Mouse (Mus musculus) stomach, embryonic 14.5 days (tissue): ENCODE results near the gene Crip2. TPM values are rescaled to one million over a fixed set of nuclear protein-coding genes. Genes with fewer than 3 reads are reported as not detected.

Experiments used
- ATAC-seq: fragments of 200-750 bp; cut with Nextera tagmentation; 2 replicates; pipeline ENCODE4 v1.8.0; 2017; ENCODE audit warnings: low read depth, moderate TSS enrichment; ENCODE audit not compliant: insufficient number of reproducible peaks, insufficient read depth, low FRiP score
- H3K27ac ChIP-seq: fragments of 300-500 bp; sonication (generic); 2 replicates; pipeline ENCODE4 v1.5.1; 2014; ENCODE audit warnings: mild to moderate bottlenecking, low read length, moderate library complexity, mixed read lengths
- H3K27me3 ChIP-seq: fragments of 300-500 bp; sonication (generic); 2 replicates; pipeline ENCODE4 v1.6.1; 2014; ENCODE audit warnings: low read length, control low read depth, mixed read lengths; ENCODE audit not compliant: control insufficient read depth, insufficient read depth
- H3K36me3 ChIP-seq: fragments of 300-500 bp; sonication (generic); 2 replicates; pipeline ENCODE4 v1.6.1; 2014; ENCODE audit warnings: mild to moderate bottlenecking, control low read depth, low read length, moderate library complexity, mixed read lengths; ENCODE audit not compliant: control insufficient read depth, insufficient read depth
- H3K4me1 ChIP-seq: fragments of 300-500 bp; sonication (generic); 2 replicates; pipeline ENCODE4 v1.6.1; 2014; ENCODE audit warnings: low read length, control low read depth, mixed read lengths; ENCODE audit not compliant: control insufficient read depth, insufficient read depth
- H3K4me2 ChIP-seq: fragments of 300-500 bp; sonication (generic); replicated peaks from 2 replicates; pipeline ENCODE4 v1.6.1; 2014; ENCODE audit warnings: low read depth, low read length, control low read depth
- H3K4me3 ChIP-seq: fragments of 300-500 bp; sonication (generic); 2 replicates; pipeline ENCODE4 v1.5.1; 2014; ENCODE audit warnings: low read depth, low read length, control low read depth
- H3K9ac ChIP-seq: fragments of 300-500 bp; sonication (generic); replicated peaks from 2 replicates; pipeline ENCODE4 v1.6.1; 2014; ENCODE audit warnings: low read depth, mild to moderate bottlenecking, control low read depth, low read length, moderate library complexity, mixed read lengths
- H3K9me3 ChIP-seq: fragments of 300-500 bp; sonication (generic); 2 replicates; pipeline ENCODE4 v1.6.1; 2016; ENCODE audit warnings: low read depth, low read length, control low read depth; ENCODE audit not compliant: control insufficient read depth
- WGBS: fragments of 180-500 bp; shearing (Covaris S2); extraction: QIAGEN DNeasy Blood & Tissue Kit; methylation state at CpG from one replicate; pipeline ENCODE4 v1.1.7; 2014; 5-methylcytosine and 5-hydroxymethylcytosine counted together
- polyA plus RNA-seq: library from polyadenylated mRNA; unstranded; fragments of >200 nt; fragmentation: Nextera tagmentation; extraction: Ambion mirVana; gene quantifications from 2 replicates; pipeline ENCODE4 v1.2.1, GENCODE M21; 2014

Gene Crip2
- polyA plus RNA-seq, 1 experiment from 2014 or later, result 124 TPM

DNA sequence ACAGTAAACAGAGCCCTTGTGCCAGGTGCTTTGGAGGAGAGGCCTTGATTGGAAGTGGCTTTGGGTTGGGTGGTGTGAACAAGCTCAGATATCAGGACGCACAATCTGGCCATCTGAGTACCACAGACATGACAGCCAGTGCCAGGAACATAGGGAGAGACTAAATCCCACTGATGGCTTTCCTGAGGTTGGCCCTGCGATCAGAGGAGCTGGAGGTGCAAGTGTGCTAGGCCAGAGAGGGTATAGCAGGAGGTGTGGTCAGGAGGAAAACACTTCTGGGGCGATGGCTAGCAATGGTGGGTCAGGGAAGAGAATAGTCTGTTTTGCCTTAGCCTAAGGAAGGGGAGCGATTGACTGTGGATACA lies 47.0 kb downstream of the Crip2 start:
- no peak for ATAC-seq
- Histone ChIP-seq H3K36me3 (no peaks in the 10 kb centered on the region; the same call in 1 of the 2 replicates), H3K4me3 (peak overlapping the region; percentile 26; the same call in 1 of the 2 replicates), H3K27ac (no peak overlapping the region), H3K27me3 (peaks cover 5% of the 10 kb centered on the region; the same call in 1 of the 2 replicates), H3K9ac (no peak overlapping the region), H3K4me1 (peaks cover 13% of the 10 kb centered on the region; the same call in 1 of the 2 replicates), H3K4me2 (peak overlapping the region; percentile 84), H3K9me3 (no peaks in the 10 kb centered on the region)
- 59% methylated on average over 4 of the region's 4 CpGs for WGBS

- no peak overlapping the region for H3K9ac ChIP-seq
Observed at GRCm38 (mm10) chr12:113187584-113188295, 47.7 kb downstream of the Crip2 start.

DNA sequence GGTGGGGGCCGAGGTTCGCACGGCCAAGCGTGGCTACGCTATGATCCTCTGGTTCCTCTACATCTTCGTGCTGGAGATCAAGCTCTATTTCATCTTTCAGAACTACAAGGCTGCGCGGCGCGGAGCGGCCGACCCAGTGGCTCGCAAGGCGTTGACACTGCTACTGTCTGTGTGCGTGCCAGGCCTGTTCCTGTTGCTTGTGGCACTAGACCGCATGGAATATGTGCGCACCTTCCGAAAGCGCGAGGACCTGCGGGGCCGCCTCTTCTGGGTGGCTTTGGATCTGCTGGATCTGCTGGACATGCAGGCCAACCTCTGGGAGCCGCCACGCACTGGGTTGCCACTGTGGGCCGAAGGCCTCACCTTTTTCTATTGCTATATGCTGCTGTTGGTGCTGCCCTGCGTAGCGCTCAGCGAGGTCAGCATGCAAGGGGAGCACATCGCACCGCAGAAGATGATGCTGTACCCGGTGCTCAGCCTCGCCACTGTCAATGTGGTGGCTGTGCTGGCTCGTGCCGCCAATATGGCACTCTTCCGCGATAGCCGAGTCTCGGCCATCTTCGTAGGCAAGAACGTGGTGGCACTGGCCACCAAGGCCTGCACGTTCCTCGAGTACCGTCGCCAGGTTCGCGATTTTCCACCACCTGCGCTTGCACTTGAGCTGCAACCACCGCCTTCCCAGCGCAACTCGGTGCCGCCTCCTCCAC lies 48.5 kb downstream of the Crip2 start:
- H3K9ac ChIP-seq, result no peak overlapping the region
- H3K27me3 ChIP-seq, result peaks cover 5% of the 10 kb centered on the region; the same call in 1 of the 2 replicates
- no peak overlapping the region for H3K4me3 ChIP-seq

More at GRCm38 (mm10) chr12:113187584-113188295, 47.7 kb downstream of the Crip2 start:
- Histone ChIP-seq H3K36me3 (no peaks in the 10 kb centered on the region; the same call in 1 of the 2 replicates), H3K27ac (no peak overlapping the region), H3K4me1 (peaks cover 13% of the 10 kb centered on the region; the same call in 1 of the 2 replicates), H3K4me3 (peak overlapping the region; percentile 26), H3K27me3 (peaks cover 5% of the 10 kb centered on the region; the same call in 1 of the 2 replicates), H3K4me2 (peak overlapping the region; percentile 84), H3K9me3 (no peaks in the 10 kb centered on the region)
- peak; percentile 57 for ATAC-seq
- 4% methylated on average over 55 of the region's 56 CpGs for WGBS

DNA sequence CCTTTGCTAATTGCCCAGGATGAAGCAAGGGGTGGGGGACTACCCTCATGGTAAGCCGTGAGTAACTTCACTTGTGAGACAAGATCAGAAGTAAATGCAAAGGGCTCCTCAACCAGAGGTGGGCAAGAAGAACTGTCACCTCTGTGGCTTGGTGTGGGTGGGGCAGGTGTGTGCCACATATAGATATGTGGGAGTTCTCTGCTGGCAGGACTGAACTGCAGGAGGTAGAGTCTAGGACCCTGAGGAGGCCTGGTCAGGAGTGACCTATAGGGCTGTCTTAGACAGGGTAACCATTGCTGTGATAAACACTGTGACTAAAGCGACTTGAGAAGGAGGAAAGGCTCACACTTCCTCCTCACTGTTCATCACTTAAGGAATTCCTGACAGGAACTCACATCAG lies 53.4 kb downstream of the Crip2 start:
- H3K9me3 ChIP-seq, result no peaks in the 10 kb centered on the region
- WGBS, result 50% methylated on average over 2 of the region's 2 CpGs
- no peaks in the 10 kb centered on the region; the same call in 1 of the 2 replicates for H3K36me3 ChIP-seq
- H3K27me3 ChIP-seq, result no peaks in the 10 kb centered on the region
- ATAC-seq, result no peak
- no peak overlapping the region for H3K4me3 ChIP-seq
- H3K9ac ChIP-seq, result no peak overlapping the region
- no peaks in the 10 kb centered on the region for H3K4me1 ChIP-seq
- no peak overlapping the region for H3K4me2 ChIP-seq
- no peak overlapping the region for H3K27ac ChIP-seq

More for the DNA sequence above, 48.5 kb downstream of the Crip2 start:
- H3K4me1 ChIP-seq, result peaks cover 13% of the 10 kb centered on the region; the same call in 1 of the 2 replicates
- ATAC-seq, result no peak
- H3K4me2 ChIP-seq, result peak overlapping the region; percentile 84
- H3K36me3 ChIP-seq, result no peaks in the 10 kb centered on the region; the same call in 1 of the 2 replicates
- no peaks in the 10 kb centered on the region for H3K9me3 ChIP-seq
- WGBS, result 85% methylated on average over 51 of the region's 51 CpGs
- no peak overlapping the region for H3K27ac ChIP-seq

Other genes with a start within 250 kb of the Crip2 start
- 8.4 and 8.5 TPM in 2 replicates for gene Jag2, start 210.5 kb upstream of the Crip2 start, polyA plus RNA-seq
- gene Nudt14, start 198.1 kb upstream of the Crip2 start, polyA plus RNA-seq, result 105 and 125 TPM in 2 replicates
- gene Btbd6, start 163.8 kb upstream of the Crip2 start, polyA plus RNA-seq, result 22.5 and 27.0 TPM in 2 replicates
- gene Brf1, start 139.5 kb upstream of the Crip2 start, polyA plus RNA-seq, result 70.3 and 71.5 TPM in 2 replicates
- gene Pacs2, start 125.7 kb upstream of the Crip2 start, polyA plus RNA-seq, result 16.5 and 17.1 TPM in 2 replicates
- gene Tex22, start 65.7 kb upstream of the Crip2 start, polyA plus RNA-seq, result not detected in 2 replicates
- 18.7 and 21.8 TPM in 2 replicates for gene Mta1, start 42.0 kb upstream of the Crip2 start, polyA plus RNA-seq
- gene Crip1, start 6.1 kb downstream of the Crip2 start, polyA plus RNA-seq, result 233 and 261 TPM in 2 replicates
- gene Tedc1, start 16.2 kb downstream of the Crip2 start, polyA plus RNA-seq, result 29.2 and 34.7 TPM in 2 replicates
- 6.3 and 7.2 TPM in 2 replicates for gene Tmem121, start 45.7 kb downstream of the Crip2 start, polyA plus RNA-seq